Mouse (Mus musculus) intestine, postnatal 0 days (tissue): ENCODE measurements around the gene Ddhd1. TPM values are rescaled to one million over a fixed set of nuclear protein-coding genes. Genes with fewer than 3 reads are reported as not detected.

Experiments
- ATAC-seq: fragments of 200-750 bp; cut with Nextera tagmentation; 2 replicates; pipeline ENCODE4 v1.8.0; 2017; ENCODE audit warnings: mild to moderate bottlenecking, moderate TSS enrichment, moderate library complexity
- H3K27ac ChIP-seq: fragments of 300-500 bp; sonication (generic); 2 replicates; pipeline ENCODE4 v1.5.1; 2014; ENCODE audit warnings: mild to moderate bottlenecking, low read depth, low read length, moderate library complexity
- H3K27me3 ChIP-seq: fragments of 300-500 bp; sonication (generic); replicated peaks from 2 replicates; pipeline ENCODE4 v1.6.1; 2014; ENCODE audit warnings: low read length, mixed read lengths; ENCODE audit not compliant: control insufficient read depth, insufficient read depth
- H3K36me3 ChIP-seq: fragments of 300-500 bp; sonication (generic); 2 replicates; pipeline ENCODE4 v1.6.1; 2014; ENCODE audit warnings: mild to moderate bottlenecking, moderate library complexity; ENCODE audit not compliant: control insufficient read depth, insufficient read depth
- H3K4me1 ChIP-seq: fragments of 300-500 bp; sonication (generic); replicated peaks from 2 replicates; pipeline ENCODE4 v1.6.1; 2014; ENCODE audit warnings: antibody characterized with exemption, low read length, mixed read lengths; ENCODE audit not compliant: control insufficient read depth, insufficient read depth
- H3K4me2 ChIP-seq: fragments of 300-500 bp; sonication (generic); replicated peaks from 2 replicates; pipeline ENCODE4 v1.6.1; 2014; ENCODE audit warnings: low read depth, mild to moderate bottlenecking, moderate library complexity
- H3K4me3 ChIP-seq: fragments of 300-500 bp; sonication (generic); 2 replicates; pipeline ENCODE4 v1.5.1; 2014; ENCODE audit warnings: low read depth, low read length
- H3K9ac ChIP-seq: fragments of 300-500 bp; sonication (generic); 2 replicates; pipeline ENCODE4 v1.6.1; 2014; ENCODE audit warnings: mild to moderate bottlenecking, low read depth, low read length
- H3K9me3 ChIP-seq: fragments of 300-500 bp; sonication (generic); 2 replicates; pipeline ENCODE4 v1.6.1; 2016; ENCODE audit warnings: mixed run types; ENCODE audit not compliant: control insufficient read depth
- CTCF ChIP-seq: sonication (generic); IDR thresholded peaks from 2 replicates; pipeline ENCODE4 v1.5.1; 2016; ENCODE audit warnings: low read depth, mild to moderate bottlenecking, control low read depth, antibody characterized with exemption, moderate library complexity
- WGBS: fragments of 180-500 bp; shearing (Covaris S2); extraction: QIAGEN DNeasy Blood & Tissue Kit; methylation state at CpG from one replicate; pipeline ENCODE4 v1.1.7; 2014; 5-methylcytosine and 5-hydroxymethylcytosine counted together
- polyA plus RNA-seq: library from polyadenylated mRNA; unstranded; fragments of >200 nt; fragmentation: Nextera tagmentation; extraction: Ambion mirVana; gene quantifications from 2 replicates; pipeline ENCODE4 v1.2.1, GENCODE M21; 2015

Gene Ddhd1
- polyA plus RNA-seq, 1 experiment from 2014 or later = 10.6 TPM

DNA sequence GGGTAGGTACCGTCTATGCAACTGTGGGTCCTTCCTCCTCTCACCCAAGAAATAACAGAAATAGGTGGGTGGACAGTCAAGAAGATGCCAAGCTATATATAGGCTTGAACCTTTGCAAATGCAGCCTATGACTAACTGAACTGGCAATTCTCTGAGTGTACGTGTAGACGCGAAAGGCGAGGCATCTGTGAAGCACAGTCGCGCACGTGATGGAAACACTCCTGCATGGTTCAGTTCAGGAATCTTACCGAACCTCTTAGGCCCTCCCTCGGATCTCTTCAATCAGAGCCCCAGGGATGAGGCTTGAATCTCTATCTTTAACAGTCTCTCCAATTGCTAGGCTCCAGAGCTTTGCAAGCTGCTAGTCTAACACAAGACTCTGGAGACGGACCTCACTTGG lies 10.3 kb downstream of the Ddhd1 start:
- Histone ChIP-seq H3K9me3 (no peaks in the 10 kb centered on the region), H3K27ac (no peak overlapping the region)
- ATAC-seq = no peak

DNA sequence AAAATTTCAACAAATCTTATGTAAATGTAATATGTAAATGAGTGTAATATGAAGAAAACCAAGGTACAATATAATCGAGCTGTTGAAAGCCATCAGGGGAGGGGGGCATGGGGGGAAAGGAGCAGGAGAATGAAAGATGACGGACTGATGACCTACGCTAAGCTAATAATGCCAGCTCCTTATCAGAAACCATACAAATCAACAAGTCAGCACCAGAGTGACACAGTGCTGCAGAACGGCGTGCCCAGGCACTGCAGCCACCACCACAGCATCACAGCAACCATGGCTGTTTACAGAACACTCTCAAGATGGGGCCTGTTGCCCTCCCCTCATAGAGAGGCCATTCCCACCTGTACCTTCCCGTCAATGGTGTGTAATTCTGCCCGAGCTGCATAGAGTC lies 10.8 kb downstream of the Ddhd1 start:
- 0 out of 2 replicates have a peak, but pooled peaks cover 3% of the 10 kb centered on the region for H3K4me1 ChIP-seq
- no peak overlapping the region for H3K4me3 ChIP-seq
- no peak overlapping the region for H3K27ac ChIP-seq
- no peak for ATAC-seq
- H3K9me3 ChIP-seq = no peaks in the 10 kb centered on the region
- WGBS = 55% methylated on average over 7 of the region's 7 CpGs
- H3K36me3 ChIP-seq = no peaks in the 10 kb centered on the region
- no peaks in the 10 kb centered on the region for H3K27me3 ChIP-seq
- H3K4me2 ChIP-seq = no peak overlapping the region
- H3K9ac ChIP-seq = no peak overlapping the region
- TF ChIP-seq CTCF = no peak

More for the DNA sequence above, 10.3 kb downstream of the Ddhd1 start:
- Histone ChIP-seq H3K4me1 (peaks cover 6% of the 10 kb centered on the region; the same call in 1 of the 2 replicates), H3K36me3 (no peaks in the 10 kb centered on the region), H3K4me2 (no peak overlapping the region), H3K4me3 (no peak overlapping the region), H3K9ac (no peak overlapping the region), H3K27me3 (no peaks in the 10 kb centered on the region)
- 87% methylated on average over 11 of the region's 11 CpGs for WGBS
- no peak for TF ChIP-seq CTCF

DNA sequence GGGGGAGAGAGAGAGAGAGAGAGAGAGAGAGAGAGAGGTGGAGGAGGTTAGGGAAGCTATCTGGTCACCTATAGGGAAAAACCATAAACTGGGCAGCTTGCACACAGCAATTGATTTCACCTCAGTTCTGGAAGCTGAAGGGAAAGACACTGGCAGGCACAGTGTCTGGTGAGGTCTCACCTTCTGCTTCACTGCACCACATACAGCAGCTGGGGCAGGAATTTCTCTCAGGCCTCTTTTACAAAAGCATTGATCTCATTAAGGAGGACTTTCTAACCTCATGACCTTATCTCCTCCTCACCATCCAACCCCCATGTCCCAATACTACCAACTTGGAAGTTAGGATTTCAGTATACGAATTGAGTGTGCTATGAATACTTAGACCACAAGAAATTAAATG lies 13.2 kb downstream of the Ddhd1 start:
- H3K27ac ChIP-seq = no peak overlapping the region

DNA sequence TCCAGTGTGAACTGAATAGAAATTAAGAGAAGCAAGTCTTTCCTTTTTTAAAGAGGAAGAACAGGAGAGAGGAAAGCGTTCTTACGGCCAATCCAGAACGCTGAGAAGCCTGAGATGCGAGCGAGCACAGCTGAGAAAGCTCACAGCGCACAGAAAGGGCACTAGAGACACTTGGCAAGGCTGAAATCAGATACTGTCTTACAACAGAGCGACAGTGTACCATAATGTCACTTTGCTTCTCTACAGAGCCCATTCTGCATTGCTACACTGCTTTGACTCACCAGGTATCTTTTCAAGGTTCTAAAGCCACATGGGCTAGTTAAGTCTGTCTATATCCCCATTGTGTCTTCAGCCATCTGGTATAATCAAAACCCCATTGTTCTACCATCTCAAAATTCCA lies 13.7 kb downstream of the Ddhd1 start:
- Histone ChIP-seq H3K4me3 (no peak overlapping the region), H3K4me1 (0 out of 2 replicates have a peak, but pooled peaks cover 3% of the 10 kb centered on the region), H3K27ac (no peak overlapping the region), H3K27me3 (no peaks in the 10 kb centered on the region), H3K9ac (no peak overlapping the region), H3K4me2 (no peak overlapping the region), H3K36me3 (no peaks in the 10 kb centered on the region), H3K9me3 (no peaks in the 10 kb centered on the region)
- 70% methylated on average over 7 of the region's 7 CpGs for WGBS
- no peak for TF ChIP-seq CTCF
- ATAC-seq = no peak

More for the DNA sequence above, 13.2 kb downstream of the Ddhd1 start:
- H3K4me3 ChIP-seq = no peak overlapping the region
- no peak overlapping the region for H3K9ac ChIP-seq
- no peak for ATAC-seq
- no peaks in the 10 kb centered on the region for H3K9me3 ChIP-seq
- TF ChIP-seq CTCF = no peak
- H3K27me3 ChIP-seq = no peaks in the 10 kb centered on the region
- H3K4me1 ChIP-seq = 0 out of 2 replicates have a peak, but pooled peaks cover 3% of the 10 kb centered on the region
- H3K36me3 ChIP-seq = no peaks in the 10 kb centered on the region
- no peak overlapping the region for H3K4me2 ChIP-seq
- 93% methylated on average over 1 of the region's 1 CpGs for WGBS

DNA sequence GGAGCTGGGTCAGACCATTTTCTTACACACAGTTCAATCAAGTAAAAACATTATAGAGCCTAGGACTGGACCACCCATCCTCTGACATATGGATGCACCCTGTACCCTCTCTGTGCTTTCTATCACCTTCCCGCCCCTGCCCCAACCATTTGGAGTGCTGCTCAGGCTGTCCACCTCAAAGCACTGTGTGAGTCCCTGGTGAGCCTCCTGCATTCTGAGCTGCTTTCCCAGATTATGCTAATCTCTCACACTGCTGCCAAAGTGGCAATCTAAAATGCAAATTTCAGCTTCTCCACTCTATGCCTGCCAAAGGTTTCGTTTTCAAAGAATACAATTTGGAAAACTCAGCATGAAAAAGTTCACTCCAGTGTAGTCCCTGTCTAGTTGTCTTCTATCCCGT lies 14.5 kb downstream of the Ddhd1 start:
- H3K9me3 ChIP-seq = no peaks in the 10 kb centered on the region
- no peak for TF ChIP-seq CTCF
- H3K9ac ChIP-seq = no peak overlapping the region
- 76% methylated on average over 3 of the region's 3 CpGs for WGBS
- ATAC-seq = no peak
- no peak overlapping the region for H3K4me2 ChIP-seq
- H3K27ac ChIP-seq = no peak overlapping the region
- H3K4me1 ChIP-seq = no peaks in the 10 kb centered on the region
- no peaks in the 10 kb centered on the region for H3K36me3 ChIP-seq
- no peak overlapping the region for H3K4me3 ChIP-seq
- no peaks in the 10 kb centered on the region for H3K27me3 ChIP-seq

DNA sequence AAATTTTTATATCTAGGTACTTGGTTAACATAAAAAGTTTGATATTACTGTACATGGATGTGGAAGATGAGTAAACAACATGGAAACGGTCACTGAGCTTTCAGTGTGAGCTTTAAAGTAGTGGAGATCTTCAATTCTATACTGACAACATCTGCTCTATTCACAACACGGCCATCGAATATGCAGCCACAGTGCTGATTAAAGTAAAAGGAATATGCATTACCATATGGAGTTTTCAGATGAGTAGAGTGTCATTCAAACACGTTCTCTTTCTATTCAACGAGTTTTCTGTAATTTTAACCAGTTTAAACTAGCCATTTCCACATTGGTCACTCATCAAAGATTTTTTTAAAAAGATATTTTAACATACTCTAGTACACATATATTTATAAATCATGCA lies 15.1 kb downstream of the Ddhd1 start:
- Histone ChIP-seq H3K9me3 (no peaks in the 10 kb centered on the region), H3K4me3 (no peak overlapping the region), H3K27me3 (no peaks in the 10 kb centered on the region), H3K9ac (no peak overlapping the region), H3K4me2 (no peak overlapping the region), H3K36me3 (no peaks in the 10 kb centered on the region), H3K4me1 (no peaks in the 10 kb centered on the region), H3K27ac (no peak overlapping the region)
- WGBS = 75% methylated on average over 5 of the region's 5 CpGs
- no peak for TF ChIP-seq CTCF
- no peak for ATAC-seq

DNA sequence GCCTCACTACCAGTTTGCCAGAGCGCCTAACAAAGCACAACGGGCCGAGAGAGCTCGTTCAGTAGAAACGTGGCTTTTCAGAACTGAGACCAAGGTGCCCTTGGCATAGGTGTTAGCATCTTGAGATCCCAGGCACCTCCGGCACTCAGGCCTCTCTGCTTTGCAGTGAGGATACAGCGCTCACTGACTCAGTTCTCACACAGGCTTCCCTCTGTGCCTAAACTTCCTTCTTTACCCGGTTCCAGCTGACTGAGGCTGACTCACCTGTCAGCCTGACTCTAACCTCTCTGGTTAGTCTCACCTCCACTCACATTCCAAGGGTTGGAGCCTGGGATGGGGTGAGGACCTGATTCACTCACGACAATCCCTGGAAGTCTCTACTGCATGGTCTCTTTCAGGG lies 15.7 kb downstream of the Ddhd1 start:
- no peak overlapping the region for H3K9ac ChIP-seq

More for the DNA sequence above, 15.7 kb downstream of the Ddhd1 start:
- ATAC-seq = no peak
- H3K4me2 ChIP-seq = no peak overlapping the region
- H3K27me3 ChIP-seq = no peaks in the 10 kb centered on the region
- no peaks in the 10 kb centered on the region for H3K9me3 ChIP-seq
- no peak for TF ChIP-seq CTCF
- 75% methylated on average over 9 of the region's 9 CpGs for WGBS
- H3K4me3 ChIP-seq = no peak overlapping the region
- no peak overlapping the region for H3K27ac ChIP-seq
- H3K4me1 ChIP-seq = no peaks in the 10 kb centered on the region
- no peaks in the 10 kb centered on the region for H3K36me3 ChIP-seq
